Mouse (Mus musculus) testis, adult 2 months (tissue): Measurements from ENCODE around the gene Adamts4. TPM values are rescaled to one million over a fixed set of nuclear protein-coding genes. Genes with fewer than 3 reads are reported as not detected.
"Not testable (repeated sequence)": the region's sequence is repeated elsewhere in the genome, so short reads cannot be mapped to it uniquely, and the experiment has no call there.

Experiments
- H3K27ac ChIP-seq: fragments of 200-500 bp; 2 replicates; pipeline ENCODE4 v1.5.1; 2012; ENCODE audit warnings: low read depth, low read length; ENCODE audit not compliant: control insufficient read depth, insufficient read depth
- H3K27me3 ChIP-seq: fragments of 200-500 bp; 2 replicates; pipeline ENCODE4 v1.6.1; 2012; ENCODE audit warnings: mild to moderate bottlenecking, low read length, moderate library complexity; ENCODE audit not compliant: control insufficient read depth, insufficient read depth
- H3K36me3 ChIP-seq: fragments of 200-500 bp; 2 replicates; pipeline ENCODE4 v1.6.1; 2012; ENCODE audit warnings: mild to moderate bottlenecking, low read length; ENCODE audit not compliant: control insufficient read depth, insufficient read depth
- H3K4me1 ChIP-seq: fragments of 200-500 bp; 2 replicates; pipeline ENCODE4 v1.6.1; 2012; ENCODE audit warnings: low read length; ENCODE audit not compliant: control insufficient read depth, insufficient read depth
- H3K4me3 ChIP-seq: fragments of 200-500 bp; 2 replicates; pipeline ENCODE4 v1.5.1; 2012; ENCODE audit warnings: low read depth, mild to moderate bottlenecking, low read length, moderate library complexity, mixed read lengths; ENCODE audit not compliant: control insufficient read depth
- CTCF ChIP-seq: fragments of 200-500 bp; IDR thresholded peaks from 2 replicates; pipeline ENCODE4 v1.5.1; 2012; ENCODE audit warnings: low read depth, mild to moderate bottlenecking, inconsistent platforms, low read length, moderate library complexity; ENCODE audit not compliant: control insufficient read depth, insufficient read depth, insufficient replicate concordance
- POLR2A ChIP-seq: fragments of 200-500 bp; IDR thresholded peaks from 2 replicates; pipeline ENCODE4 v1.6.1; 2012; ENCODE audit warnings: low read depth, mild to moderate bottlenecking, inconsistent platforms, low read length, moderate library complexity; ENCODE audit not compliant: control insufficient read depth
- polyA plus RNA-seq: library from polyadenylated mRNA; depleted of rRNA; stranded (reverse); fragments of >200 nt; gene quantifications from 2 replicates; pipeline ENCODE4 v1.2.3, GENCODE M21; 2012

Gene Adamts4
- polyA plus RNA-seq, 1 experiment = 0.52 TPM

DNA sequence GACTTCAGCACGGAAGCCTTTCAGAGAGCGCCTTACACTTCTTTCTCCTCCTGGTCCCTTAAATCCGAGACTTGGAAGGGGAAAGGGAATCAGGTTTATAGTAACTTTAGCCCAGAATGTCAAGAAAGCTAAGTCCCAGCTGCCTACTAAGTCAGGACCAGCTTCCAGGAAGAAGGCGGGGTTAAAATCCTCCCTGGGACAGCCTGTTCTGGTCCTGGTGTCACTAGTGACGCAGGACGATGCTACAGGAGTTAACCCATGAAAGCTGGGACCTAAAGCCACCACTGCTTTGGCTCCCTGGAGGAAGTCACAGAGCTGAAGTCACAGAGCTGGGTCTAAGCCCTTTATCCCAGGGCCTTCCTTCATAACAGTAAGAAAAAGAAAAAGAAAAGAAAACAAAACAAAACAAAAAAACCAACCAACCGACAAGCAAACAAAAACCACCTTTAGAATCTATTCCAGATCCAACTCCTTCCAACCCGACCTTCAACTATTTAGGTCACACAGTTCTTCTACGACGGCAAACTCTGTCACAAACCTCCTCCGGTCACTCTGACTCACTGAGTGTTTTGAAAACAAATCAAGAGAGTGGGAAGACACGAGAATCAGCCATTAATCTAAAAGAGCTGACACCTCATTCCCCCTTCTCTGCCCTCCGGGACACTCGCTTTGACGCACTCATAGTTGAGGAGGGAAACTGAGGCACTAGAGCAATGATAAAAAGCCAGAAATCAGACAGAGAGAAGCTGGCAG lies 10.1 kb upstream of the Adamts4 start:
- Histone ChIP-seq H3K4me1 (no peaks in the 10 kb centered on the region; the same call in 1 of the 2 replicates), H3K4me3 (no peak overlapping the region), H3K27me3 (no peaks in the 10 kb centered on the region), H3K36me3 (peaks cover 7% of the 10 kb centered on the region), H3K27ac (peak overlapping the region; percentile 21; the same call in 1 of the 2 replicates)
- no peak for TF ChIP-seq CTCF
- no peak for TF ChIP-seq POLR2A

GRCm38 (mm10) chr1:171240911-171241310 lies 9.3 kb upstream of the Adamts4 start:
- H3K27me3 ChIP-seq = no peaks in the 10 kb centered on the region
- peak overlapping the region; percentile 21; the same call in 1 of the 2 replicates for H3K27ac ChIP-seq
- H3K36me3 ChIP-seq = peaks cover 6% of the 10 kb centered on the region
- TF ChIP-seq CTCF (no peak), POLR2A (no peak)
- no peak overlapping the region for H3K4me3 ChIP-seq
- no peaks in the 10 kb centered on the region; the same call in 1 of the 2 replicates for H3K4me1 ChIP-seq

- H3K4me3 ChIP-seq, H3K4me1 ChIP-seq, H3K27me3 ChIP-seq, H3K27ac ChIP-seq, H3K36me3 ChIP-seq: not testable (repeated sequence)
Observed at GRCm38 (mm10) chr1:171241952-171242351, 8.3 kb upstream of the Adamts4 start.

- no peak overlapping the region for H3K27ac ChIP-seq
- no peak overlapping the region for H3K4me3 ChIP-seq
- TF ChIP-seq POLR2A = no peak
- no peak for TF ChIP-seq CTCF
- H3K4me1 ChIP-seq = peaks cover 6% of the 10 kb centered on the region
- no peaks in the 10 kb centered on the region for H3K27me3 ChIP-seq
- H3K36me3 ChIP-seq = no peaks in the 10 kb centered on the region
Observed at GRCm38 (mm10) chr1:171245353-171245752, 4.9 kb upstream of the Adamts4 start.

- no peaks in the 10 kb centered on the region for H3K36me3 ChIP-seq
- H3K4me1 ChIP-seq = peaks cover 16% of the 10 kb centered on the region
- H3K4me3 ChIP-seq = peak overlapping the region; percentile 95
- TF ChIP-seq CTCF = peak; percentile 74; the same call in 1 of the 2 replicates
- TF ChIP-seq POLR2A = peak; percentile 84
- H3K27ac ChIP-seq = peak overlapping the region; percentile 88
- H3K27me3 ChIP-seq = no peaks in the 10 kb centered on the region
Observed at GRCm38 (mm10) chr1:171246709-171247452, 3.3 kb upstream of the Adamts4 start.

- Histone ChIP-seq H3K36me3 (no peaks in the 10 kb centered on the region), H3K27me3 (no peaks in the 10 kb centered on the region), H3K4me1 (peaks cover 16% of the 10 kb centered on the region), H3K27ac (peak overlapping the region; percentile 64), H3K4me3 (peak overlapping the region; percentile 95)
- TF ChIP-seq POLR2A (no peak), CTCF (no peak)
Observed at GRCm38 (mm10) chr1:171247453-171247841, 2.8 kb upstream of the Adamts4 start.

GRCm38 (mm10) chr1:171247916-171248315 lies 2.3 kb upstream of the Adamts4 start:
- H3K4me1 ChIP-seq = peaks cover 16% of the 10 kb centered on the region
- TF ChIP-seq CTCF = no peak
- no peak for TF ChIP-seq POLR2A
- no peaks in the 10 kb centered on the region for H3K27me3 ChIP-seq
- no peak overlapping the region for H3K27ac ChIP-seq
- H3K4me3 ChIP-seq = no peak overlapping the region
- H3K36me3 ChIP-seq = no peaks in the 10 kb centered on the region
